In the genomic region with DNA sequence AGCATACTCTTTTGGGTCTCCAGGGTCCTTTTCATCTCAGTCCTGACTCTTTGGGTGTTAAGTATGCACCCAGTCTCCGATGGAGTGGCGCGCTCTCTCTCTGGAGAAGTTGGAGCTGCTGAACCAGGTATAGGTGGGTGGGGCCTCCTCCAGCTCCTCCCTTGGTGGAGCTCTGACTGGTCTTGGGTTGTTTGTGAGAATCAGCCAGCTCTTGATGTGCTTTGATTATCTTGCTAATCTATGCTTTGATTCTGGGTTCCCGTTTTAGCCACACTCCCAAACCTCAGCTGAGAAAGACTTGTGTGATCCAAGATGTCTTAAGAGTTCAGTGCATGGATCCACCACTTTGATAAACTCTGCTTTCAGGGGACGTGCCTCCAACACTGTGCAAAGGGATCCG, we compare ENCODE assay signal across 26 mouse cellular contexts. TPM values are rescaled to one million over a fixed set of nuclear protein-coding genes. Genes with fewer than 3 reads are reported as not detected.
A peak's percentile ranks its signal among the peaks of the same experiment; 100 is the strongest.
DNase-seq lines count a peak whose midpoint lies in the region; ATAC-seq lines count a peak whose summit lies in the region.
"Had no signal": no experiment of that assay in that cellular context is flagged by ENCODE, and none has a peak within 500 bp of the region (broad histone marks: within the 10 kb centered on the region; RNA-seq: fewer than 3 reads in every experiment).

A gene (minus strand): TSS at position 101 of the 400 bp plus-strand sequence.

- H3K27me3 ChIP-seq in limb, embryonic 13.5 days, result 0 out of 2 replicates have a peak, but pooled peaks cover 2% of the 10 kb centered on the region
- H3K27me3 ChIP-seq in limb, embryonic 10.5 days (ENCODE audit: low read depth, poor library complexity, severe bottlenecking), result no peaks in the 10 kb centered on the region
- H3K27me3 ChIP-seq: embryonic facial prominence, embryonic 13.5 days; forebrain, embryonic 12.5 days; hindbrain, embryonic 13.5 days had no signal

- 52% methylated on average over 6 of the region's 6 CpGs for WGBS in limb, embryonic 13.5 days
- WGBS in limb, embryonic 10.5 days, result 53% methylated on average over 6 of the region's 6 CpGs

- 0 out of 2 replicates have a peak, but pooled peaks cover 4% of the 10 kb centered on the region for H3K4me1 ChIP-seq in limb, embryonic 13.5 days
- no peaks in the 10 kb centered on the region for H3K4me1 ChIP-seq in limb, embryonic 10.5 days
- H3K4me1 ChIP-seq: embryonic facial prominence, embryonic 13.5 days; forebrain, embryonic 12.5 days; heart, embryonic 10.5 days; hindbrain, embryonic 13.5 days had no signal

- intact Hi-C loops in heart, postnatal 25 days (cut with DNase I), result no loop called here

- no peaks in the 10 kb centered on the region for H3K9me3 ChIP-seq in limb, embryonic 13.5 days
- H3K9me3 ChIP-seq in limb, embryonic 10.5 days (replicated peaks), result no peaks in the 10 kb centered on the region
- H3K9me3 ChIP-seq: embryonic facial prominence, embryonic 13.5 days; forebrain, embryonic 12.5 days; heart, embryonic 10.5 days; hindbrain, embryonic 13.5 days had no signal

- no peak within 1 kb of the TSS for H3K9ac ChIP-seq in limb, embryonic 13.5 days
- H3K9ac ChIP-seq: embryonic facial prominence, embryonic 13.5 days; forebrain, embryonic 12.5 days; hindbrain, embryonic 13.5 days had no signal

- no peaks in the 10 kb centered on the region for H3K36me3 ChIP-seq in limb, embryonic 13.5 days
- no peaks in the 10 kb centered on the region for H3K36me3 ChIP-seq in limb, embryonic 10.5 days
- H3K36me3 ChIP-seq: embryonic facial prominence, embryonic 13.5 days; forebrain, embryonic 12.5 days; heart, embryonic 10.5 days; hindbrain, embryonic 13.5 days had no signal

- no peak within 1 kb of the TSS for H3K27ac ChIP-seq in limb, embryonic 13.5 days
- H3K27ac ChIP-seq in limb, embryonic 10.5 days, result no peak within 1 kb of the TSS
- H3K27ac ChIP-seq: embryonic facial prominence, embryonic 13.5 days; forebrain, embryonic 12.5 days; heart, embryonic 10.5 days; hindbrain, embryonic 13.5 days had no signal

- H3K4me2 ChIP-seq in limb, embryonic 13.5 days (replicated peaks), result no peak within 1 kb of the TSS
- H3K4me2 ChIP-seq: embryonic facial prominence, embryonic 13.5 days; forebrain, embryonic 12.5 days; hindbrain, embryonic 13.5 days had no signal

- no peak within 1 kb of the TSS for H3K4me3 ChIP-seq in limb, embryonic 13.5 days
- no peak within 1 kb of the TSS for H3K4me3 ChIP-seq in limb, embryonic 10.5 days
- H3K4me3 ChIP-seq: embryonic facial prominence, embryonic 13.5 days; forebrain, embryonic 12.5 days; heart, embryonic 10.5 days; hindbrain, embryonic 13.5 days had no signal

- ATAC-seq in limb, embryonic 13.5 days (ENCODE audit: low FRiP score, low read depth), result no peak
- ATAC-seq: activated CD4-positive, CD25-positive, alpha-beta regulatory T cell, adult 4 months; forebrain, embryonic 16.5 days had no signal

- DNase-seq in limb, embryonic 10.5 days (ENCODE audit: low spot score), result no peak
- peak; percentile 13 for DNase-seq in ovary, postnatal 36 days (ENCODE audit: low spot score)
- no peak for DNase-seq in ovary, postnatal 10 days (ENCODE audit: low spot score)
- DNase-seq in WW6 (ENCODE audit: low read depth, low spot score), result peak; percentile 40
- no peak for DNase-seq in adrenal gland, adult 2 months
- no peak for DNase-seq in heart, postnatal 25 days (ENCODE audit: low spot score)
- DNase-seq: adrenal gland, postnatal 25 days; cerebellum, adult 18-20 months; cerebellum, adult 9-11 months; cerebellum, postnatal 36 days; gastrocnemius, postnatal 10 days; heart, adult 18-20 months; heart, postnatal 10 days had no signal

RNA-seq across cellular contexts. Expression of the gene that starts here (rescaled TPM):
- polyA plus RNA-seq in limb, embryonic 13.5 days (2015; fragmentation: Nextera tagmentation; extraction: Ambion mirVana), result 16.3 and 21.0 TPM in 2 replicates
- polyA plus RNA-seq in limb, embryonic 10.5 days (2016; fragmentation: Nextera tagmentation; extraction: Ambion mirVana), result 0.54 and 3.0 TPM in 2 replicates
- total RNA-seq in adrenal gland, adult 2 months (2021), result not detected
- not detected in 2 replicates for polyA plus RNA-seq in adrenal gland, adult 2 months (2012; rRNA removed)
- total RNA-seq in heart, postnatal 25 days (2021), result not detected
- total RNA-seq: adrenal gland, adult 18-20 months; adrenal gland, postnatal 25 days; gastrocnemius, postnatal 10 days; gastrocnemius, postnatal 4 days; heart, postnatal 10 days; hematopoietic stem cell, adult 5-6 weeks had no signal
- polyA plus RNA-seq: activated CD4-positive, CD25-positive, alpha-beta regulatory T cell, adult 4 months; C2C12; forebrain, embryonic 16.5 days; frontal cortex, adult 2 months; heart, embryonic 14.5 days; hindbrain, embryonic 13.5 days had no signal

Comparison
In these comparisons a context has a peak if more than half of its experiments do, and no peak if none do; other contexts are left out.
1. DNase-seq: peak in ovary, postnatal 36 days (single experiment) and WW6 (single experiment); none in limb, embryonic 10.5 days (single experiment), ovary, postnatal 10 days (single experiment), adrenal gland, adult 2 months (single experiment) and heart, postnatal 25 days (single experiment).